Comparison of ENCODE assay signal across 23 mouse cellular contexts in genomic region chr13:69583591-69583990, GRCm38 (mm10). TPM values are rescaled to one million over a fixed set of nuclear protein-coding genes. Genes with fewer than 3 reads are reported as not detected.
A peak's percentile ranks its signal among the peaks of the same experiment; 100 is the strongest.
DNase-seq lines count a peak whose midpoint lies in the region; ATAC-seq and TF ChIP-seq lines count a peak whose summit lies in the region.
"Had no signal": no experiment of that assay in that cellular context is flagged by ENCODE, and none has a peak within 500 bp of the region (broad histone marks: within the 10 kb centered on the region; RNA-seq: fewer than 3 reads in every experiment).

No protein-coding gene starts in this region.

- H3K4me2 ChIP-seq in forebrain, embryonic 11.5 days (ENCODE audit: low read depth, low read length, severe bottlenecking) = no peak overlapping the region
- no peak overlapping the region for H3K4me2 ChIP-seq in forebrain, embryonic 14.5 days (ENCODE audit: low read length)
- no peak overlapping the region for H3K4me2 ChIP-seq in liver, embryonic 12.5 days
- H3K4me2 ChIP-seq in hindbrain, embryonic 12.5 days (replicated peaks) = no peak overlapping the region

- no peak for TF ChIP-seq EP300 in ES-Bruce4 (IDR thresholded peaks at IDR 0.05; ENCODE audit: insufficient read depth, low read depth, low read length)

- DNase-seq in forebrain, embryonic 11.5 days (ENCODE audit: low spot score) = peak; percentile 16
- DNase-seq in forebrain, embryonic 14.5 days (ENCODE audit: low spot score) = no peak
- peak; percentile 80 for DNase-seq in heart, adult 11 months
- no peak for DNase-seq in heart, postnatal 36 days
- peak; percentile 75 for DNase-seq in liver, adult 2 months (ENCODE audit: extremely low read depth, low read depth, low spot score)
- DNase-seq: adrenal gland, adult 2 months; adrenal gland, adult 8-10 months; adrenal gland, postnatal 10 days; adrenal gland, postnatal 14 days; adrenal gland, postnatal 25 days; adrenal gland, postnatal 36 days; B cell, adult 2 months; cerebellum, adult 11 months; cerebellum, adult 11-12 months; cerebellum, adult 18-20 months had no signal

- no peak overlapping the region for H3K9ac ChIP-seq in forebrain, embryonic 11.5 days (ENCODE audit: low read length)
- H3K9ac ChIP-seq in forebrain, embryonic 14.5 days (ENCODE audit: low read length) = no peak overlapping the region
- H3K9ac ChIP-seq in liver, adult 2 months (ENCODE audit: low read depth, low read length) = no peak overlapping the region
- no peak overlapping the region for H3K9ac ChIP-seq in liver, embryonic 12.5 days
- no peak overlapping the region for H3K9ac ChIP-seq in ES-Bruce4 (ENCODE audit: low read depth, poor library complexity, severe bottlenecking)
- H3K9ac ChIP-seq in hindbrain, embryonic 12.5 days = no peak overlapping the region

- H3K27me3 ChIP-seq in forebrain, embryonic 11.5 days (ENCODE audit: control insufficient read depth, insufficient read depth, low read length) = no peaks in the 10 kb centered on the region
- H3K27me3 ChIP-seq in forebrain, embryonic 14.5 days (replicated peaks; ENCODE audit: control insufficient read depth, insufficient read depth, low read length) = no peaks in the 10 kb centered on the region
- H3K27me3 ChIP-seq in liver, adult 2 months (ENCODE audit: control insufficient read depth, insufficient read depth, low read length) = no peaks in the 10 kb centered on the region
- no peaks in the 10 kb centered on the region for H3K27me3 ChIP-seq in liver, embryonic 12.5 days (replicated peaks)
- no peaks in the 10 kb centered on the region for H3K27me3 ChIP-seq in ES-Bruce4 (ENCODE audit: control insufficient read depth, insufficient read depth, low read length, poor library complexity, severe bottlenecking)
- no peaks in the 10 kb centered on the region for H3K27me3 ChIP-seq in hindbrain, embryonic 12.5 days
- H3K27me3 ChIP-seq: CH12.LX, Patski had no signal

- no peaks in the 10 kb centered on the region for H3K79me2 ChIP-seq in liver, adult 2 months (ENCODE audit: control insufficient read depth, insufficient read depth, low read length)

- H3K9me3 ChIP-seq in forebrain, embryonic 11.5 days (ENCODE audit: control insufficient read depth, low read length) = no peaks in the 10 kb centered on the region
- H3K9me3 ChIP-seq in forebrain, embryonic 14.5 days (replicated peaks; ENCODE audit: control insufficient read depth, low read length) = no peaks in the 10 kb centered on the region
- H3K9me3 ChIP-seq in liver, embryonic 12.5 days (replicated peaks) = no peaks in the 10 kb centered on the region
- no peaks in the 10 kb centered on the region for H3K9me3 ChIP-seq in ES-Bruce4 (replicated peaks; ENCODE audit: control insufficient read depth, insufficient read depth, low read length, poor library complexity, severe bottlenecking)
- H3K9me3 ChIP-seq in hindbrain, embryonic 12.5 days (replicated peaks) = no peaks in the 10 kb centered on the region
- H3K9me3 ChIP-seq: G1E had no signal

- no peak for TF ChIP-seq POLR2A in liver, adult 2 months (IDR thresholded peaks at IDR 0.05; ENCODE audit: extremely low read depth, insufficient read depth, low read length)
- TF ChIP-seq POLR2A in ES-Bruce4 (IDR thresholded peaks at IDR 0.05; ENCODE audit: insufficient read depth, low read length) = no peak

- no peaks in the 10 kb centered on the region; the same call in 1 of the 2 replicates for H3K36me3 ChIP-seq in forebrain, embryonic 11.5 days (ENCODE audit: control insufficient read depth, insufficient read depth, low read length)
- no peaks in the 10 kb centered on the region for H3K36me3 ChIP-seq in forebrain, embryonic 14.5 days (ENCODE audit: control insufficient read depth, insufficient read depth, low read length)
- peaks cover 5% of the 10 kb centered on the region; the same call in 1 of the 2 replicates for H3K36me3 ChIP-seq in liver, adult 2 months (ENCODE audit: control insufficient read depth, insufficient read depth, low read length)
- H3K36me3 ChIP-seq in liver, embryonic 12.5 days = no peaks in the 10 kb centered on the region
- no peaks in the 10 kb centered on the region for H3K36me3 ChIP-seq in ES-Bruce4 (ENCODE audit: control insufficient read depth, insufficient read depth, low read length, poor library complexity, severe bottlenecking)
- H3K36me3 ChIP-seq in hindbrain, embryonic 12.5 days = no peaks in the 10 kb centered on the region

- ATAC-seq in forebrain, embryonic 11.5 days (replicated peaks; ENCODE audit: low FRiP score) = no peak
- no peak for ATAC-seq in forebrain, embryonic 14.5 days
- ATAC-seq in liver, embryonic 12.5 days = no peak
- no peak for ATAC-seq in hindbrain, embryonic 12.5 days (ENCODE audit: low FRiP score)
- ATAC-seq: activated CD4-positive, CD25-positive, alpha-beta regulatory T cell, adult 4 months; CD4-positive, CD25-positive, alpha-beta regulatory T cell, adult 4 months; Patski had no signal

- 93% methylated on average over 6 of the region's 6 CpGs for WGBS in forebrain, embryonic 11.5 days
- WGBS in forebrain, embryonic 14.5 days = 93% methylated on average over 6 of the region's 6 CpGs
- 45% methylated on average over 6 of the region's 6 CpGs for WGBS in liver, adult 2 months
- WGBS in liver, embryonic 12.5 days (ENCODE audit: insufficient replicate concordance) = 72% methylated on average over 6 of the region's 6 CpGs
- 96% methylated on average over 6 of the region's 6 CpGs for WGBS in hindbrain, embryonic 12.5 days

- intact Hi-C loops in heart, postnatal 36 days (cut with DNase I) = no loop called here

- no peak overlapping the region for H3K27ac ChIP-seq in forebrain, embryonic 11.5 days (ENCODE audit: low read depth, low read length)
- H3K27ac ChIP-seq in forebrain, embryonic 14.5 days (ENCODE audit: low read depth, low read length) = no peak overlapping the region
- H3K27ac ChIP-seq in liver, adult 2 months (replicated peaks; ENCODE audit: insufficient read depth, low read depth, low read length) = peak overlapping the region; percentile 60; the same call in 1 of the 2 replicates
- H3K27ac ChIP-seq in liver, embryonic 12.5 days = no peak overlapping the region
- peak overlapping the region; percentile 42; the same call in 1 of the 2 replicates for H3K27ac ChIP-seq in ES-Bruce4 (ENCODE audit: insufficient read depth, low read length)
- no peak overlapping the region for H3K27ac ChIP-seq in hindbrain, embryonic 12.5 days

- H3K4me1 ChIP-seq in forebrain, embryonic 11.5 days (replicated peaks; ENCODE audit: control insufficient read depth, insufficient read depth, low read length) = no peaks in the 10 kb centered on the region
- H3K4me1 ChIP-seq in forebrain, embryonic 14.5 days (ENCODE audit: control insufficient read depth, insufficient read depth, low read length) = no peaks in the 10 kb centered on the region
- peaks cover 14% of the 10 kb centered on the region for H3K4me1 ChIP-seq in liver, adult 2 months (ENCODE audit: control insufficient read depth, insufficient read depth, low read length)
- H3K4me1 ChIP-seq in liver, embryonic 12.5 days = no peaks in the 10 kb centered on the region
- H3K4me1 ChIP-seq in ES-Bruce4 (ENCODE audit: control insufficient read depth, insufficient read depth, low read length) = peaks cover 2% of the 10 kb centered on the region
- no peaks in the 10 kb centered on the region for H3K4me1 ChIP-seq in hindbrain, embryonic 12.5 days

- H3K4me3 ChIP-seq in forebrain, embryonic 11.5 days (ENCODE audit: low read depth, low read length) = no peak overlapping the region
- no peak overlapping the region for H3K4me3 ChIP-seq in forebrain, embryonic 14.5 days (ENCODE audit: low read depth, low read length)
- H3K4me3 ChIP-seq in liver, adult 2 months (ENCODE audit: insufficient read depth, low read depth, low read length) = no peak overlapping the region
- no peak overlapping the region for H3K4me3 ChIP-seq in liver, embryonic 12.5 days
- H3K4me3 ChIP-seq in ES-Bruce4 (ENCODE audit: low read depth, low read length) = no peak overlapping the region
- no peak overlapping the region for H3K4me3 ChIP-seq in hindbrain, embryonic 12.5 days

- TF ChIP-seq CTCF in liver, adult 2 months (IDR thresholded peaks at IDR 0.05; ENCODE audit: low read depth, low read length) = no peak
- TF ChIP-seq CTCF in ES-Bruce4 (IDR thresholded peaks at IDR 0.05; ENCODE audit: low read depth, low read length) = no peak

RNA-seq across cellular contexts. Expression of gene Srd5a1, which starts 27.7 kb away (rescaled TPM):
- 23.7 and 32.1 TPM in 2 replicates for polyA plus RNA-seq in forebrain, embryonic 11.5 days (2014; fragmentation: Nextera tagmentation; extraction: Ambion mirVana)
- polyA plus RNA-seq in forebrain, embryonic 14.5 days (2014; fragmentation: Nextera tagmentation; extraction: Ambion mirVana) = 27.2 and 31.7 TPM in 2 replicates
- 1 to 10 TPM in 1 of 2 experiments, under 1 TPM in 1; 0.83 to 1.6 TPM for total RNA-seq in heart, postnatal 36 days (2021)
- 83.6 and 86.4 TPM in 2 replicates for total RNA-seq in liver, adult 2 months (2014; rRNA removed)
- polyA plus RNA-seq in liver, adult 2 months (2012; rRNA removed) = 41.9 and 54.7 TPM in 2 replicates
- 5.2 and 6.0 TPM in 2 replicates for polyA plus RNA-seq in liver, embryonic 12.5 days (2016; fragmentation: Nextera tagmentation; extraction: Ambion mirVana)
- polyA plus RNA-seq in ES-Bruce4 (2011; ENCODE audit: insufficient read depth, insufficient read length, low read depth, missing spikeins) = 7.3 and 7.4 TPM in 2 replicates
- 22.0 and 26.7 TPM in 2 replicates for polyA plus RNA-seq in hindbrain, embryonic 12.5 days (2016; fragmentation: Nextera tagmentation; extraction: Ambion mirVana)

RNA-seq across cellular contexts. Expression of gene Tent4a, which starts 49.2 kb away (rescaled TPM):
- polyA plus RNA-seq in forebrain, embryonic 11.5 days (2014; fragmentation: Nextera tagmentation; extraction: Ambion mirVana) = 8.7 and 9.6 TPM in 2 replicates
- 8.8 and 9.0 TPM in 2 replicates for polyA plus RNA-seq in forebrain, embryonic 14.5 days (2014; fragmentation: Nextera tagmentation; extraction: Ambion mirVana)
- total RNA-seq in heart, postnatal 36 days (2021) = 10 to 100 TPM; 12.8 to 14.4 TPM
- total RNA-seq in liver, adult 2 months (2014; rRNA removed) = 8.7 and 8.9 TPM in 2 replicates
- 9.9 and 11.0 TPM in 2 replicates for polyA plus RNA-seq in liver, adult 2 months (2012; rRNA removed)
- 2.9 and 3.0 TPM in 2 replicates for polyA plus RNA-seq in liver, embryonic 12.5 days (2016; fragmentation: Nextera tagmentation; extraction: Ambion mirVana)
- 34.8 and 35.8 TPM in 2 replicates for polyA plus RNA-seq in ES-Bruce4 (2011; ENCODE audit: insufficient read depth, insufficient read length, low read depth, missing spikeins)
- 5.9 and 8.4 TPM in 2 replicates for polyA plus RNA-seq in hindbrain, embryonic 12.5 days (2016; fragmentation: Nextera tagmentation; extraction: Ambion mirVana)

RNA-seq across cellular contexts. Expression of gene Nsun2, which starts 50.0 kb away (rescaled TPM):
- polyA plus RNA-seq in forebrain, embryonic 11.5 days (2014; fragmentation: Nextera tagmentation; extraction: Ambion mirVana) = 133 and 135 TPM in 2 replicates
- polyA plus RNA-seq in forebrain, embryonic 14.5 days (2014; fragmentation: Nextera tagmentation; extraction: Ambion mirVana) = 86.2 and 87.4 TPM in 2 replicates
- total RNA-seq in heart, postnatal 36 days (2021) = 10 to 100 TPM; 41.4 to 48.9 TPM
- total RNA-seq in liver, adult 2 months (2014; rRNA removed) = 74.1 and 81.0 TPM in 2 replicates
- polyA plus RNA-seq in liver, adult 2 months (2012; rRNA removed) = 40.5 and 48.3 TPM in 2 replicates
- polyA plus RNA-seq in liver, embryonic 12.5 days (2016; fragmentation: Nextera tagmentation; extraction: Ambion mirVana) = 184 and 189 TPM in 2 replicates
- 197 and 208 TPM in 2 replicates for polyA plus RNA-seq in ES-Bruce4 (2011; ENCODE audit: insufficient read depth, insufficient read length, low read depth, missing spikeins)
- 91.8 and 98.4 TPM in 2 replicates for polyA plus RNA-seq in hindbrain, embryonic 12.5 days (2016; fragmentation: Nextera tagmentation; extraction: Ambion mirVana)

Comparison
In these comparisons a context has a peak if more than half of its experiments do, and no peak if none do; other contexts are left out.
1. DNase-seq: peak in forebrain, embryonic 11.5 days (single experiment), heart, adult 11 months (single experiment) and liver, adult 2 months (single experiment); none in forebrain, embryonic 14.5 days (single experiment) and heart, postnatal 36 days (0 of 2).
2. H3K27ac ChIP-seq: peak in liver, adult 2 months (single experiment) and ES-Bruce4 (single experiment); none in forebrain, embryonic 11.5 days (single experiment), forebrain, embryonic 14.5 days (single experiment), liver, embryonic 12.5 days (single experiment) and hindbrain, embryonic 12.5 days (single experiment).